Mouse (Mus musculus): ENCODE results near the gene Btbd18. TPM values are rescaled to one million over a fixed set of nuclear protein-coding genes. Genes with fewer than 3 reads are reported as not detected.
A peak's percentile ranks its signal among the peaks of the same experiment; 100 is the strongest.

The Btbd18 gene
- total RNA-seq (2021): not detected

GRCm38 (mm10) chr2:84658806-84659205, at the start of gene Btbd18:
Gene Btbd18, plus strand, starts transcription at chr2:84659079.
- no peak for DNase-seq (ENCODE audit: low spot score in 2 of 2)
- intact Hi-C loops (cut with DNase I): no loop called here

GRCm38 (mm10) chr2:84612764-84613163, 46.1 kb upstream of the Btbd18 start:
- no peak for DNase-seq (ENCODE audit: low spot score in 2 of 2)
- intact Hi-C loops (cut with DNase I): no loop called here

DNA sequence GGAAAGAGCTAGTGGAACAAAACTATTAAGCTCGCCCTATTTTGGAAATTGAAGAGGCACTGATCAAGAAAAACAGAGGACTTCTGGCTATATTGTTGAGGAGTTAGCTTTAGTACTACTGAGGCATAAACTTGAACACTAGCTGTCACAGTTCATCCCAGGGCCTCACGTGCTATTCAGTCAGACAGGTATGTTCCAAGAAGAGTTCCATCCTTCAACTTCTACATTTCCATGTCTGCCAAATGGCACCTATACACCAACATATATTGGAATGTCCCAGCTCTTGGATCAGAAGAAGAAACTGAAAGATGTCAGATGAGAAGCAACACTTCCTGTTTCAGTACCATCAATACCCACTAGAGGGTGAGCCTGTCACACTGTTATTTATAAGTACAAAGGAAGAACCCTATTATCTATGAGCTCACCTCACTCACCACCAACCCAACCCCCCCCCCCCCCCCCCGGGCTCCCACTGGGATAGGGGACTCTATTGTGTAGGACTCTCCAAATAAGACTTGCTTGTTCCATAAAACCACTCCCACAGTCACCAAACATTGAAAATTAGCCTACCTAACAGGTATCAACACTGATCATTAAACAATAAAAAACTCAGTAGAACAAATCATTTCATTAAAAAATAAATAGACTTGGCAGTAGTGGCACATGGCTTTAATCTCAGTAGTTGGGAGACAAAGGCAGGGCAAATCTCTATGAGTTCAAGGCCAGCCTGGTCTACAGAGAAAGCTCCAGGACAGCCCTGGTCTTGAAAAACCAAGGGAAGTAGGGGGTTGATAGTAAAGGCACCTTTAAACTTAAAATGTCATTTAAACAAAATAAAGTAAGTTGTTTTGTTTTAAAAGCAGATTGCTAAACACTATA, 41.0 kb upstream of the Btbd18 start:
- DNase-seq (ENCODE audit: low spot score in 2 of 2): peak; percentile 41 to 58
- intact Hi-C loops (cut with DNase I): loop anchor here (2.0 kb wide), 1 partner anchor 43 kb away; no protein-coding TSS in a partner anchor

GRCm38 (mm10) chr2:84618914-84619313, 40.0 kb upstream of the Btbd18 start:
- DNase-seq (ENCODE audit: low spot score in 2 of 2): peak in 1 of 2 experiments; percentile 25
- intact Hi-C loops (cut with DNase I): no loop called here

DNA sequence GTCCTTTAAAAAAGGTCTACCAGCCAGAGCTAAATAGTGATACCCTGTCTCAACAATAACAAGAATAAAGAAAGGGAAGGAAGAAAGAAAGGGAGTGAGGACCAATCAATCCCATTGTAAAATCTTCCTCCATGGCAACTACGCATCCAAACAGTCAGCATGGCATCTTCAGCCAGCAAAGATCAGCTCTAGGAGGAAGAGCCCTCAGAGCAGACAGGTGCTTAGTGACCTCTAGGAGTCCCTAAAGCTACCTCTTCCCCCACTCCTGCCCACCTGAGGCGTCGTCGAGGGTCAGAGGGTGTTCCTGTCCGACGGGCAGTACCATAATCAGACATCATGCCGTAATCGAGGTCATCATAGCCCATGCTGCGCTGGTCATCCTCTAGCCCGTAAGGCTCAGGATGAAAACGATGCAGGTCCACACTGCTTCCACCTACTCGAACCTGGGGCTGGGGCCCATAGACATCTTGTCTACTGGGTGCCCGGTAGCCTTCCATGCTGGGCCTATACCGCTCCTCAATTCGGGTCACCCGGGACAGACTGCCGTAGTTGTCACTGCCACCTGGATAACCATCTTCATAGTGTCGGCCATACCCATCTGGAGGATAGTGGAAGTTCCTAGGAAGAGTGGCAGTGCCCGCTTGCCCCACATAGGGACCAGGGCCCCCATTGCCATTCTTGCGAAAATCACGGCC, 39.1 kb upstream of the Btbd18 start:
- intact Hi-C loops (cut with DNase I): no loop called here
- no peak for DNase-seq (ENCODE audit: low spot score in 2 of 2)

DNA sequence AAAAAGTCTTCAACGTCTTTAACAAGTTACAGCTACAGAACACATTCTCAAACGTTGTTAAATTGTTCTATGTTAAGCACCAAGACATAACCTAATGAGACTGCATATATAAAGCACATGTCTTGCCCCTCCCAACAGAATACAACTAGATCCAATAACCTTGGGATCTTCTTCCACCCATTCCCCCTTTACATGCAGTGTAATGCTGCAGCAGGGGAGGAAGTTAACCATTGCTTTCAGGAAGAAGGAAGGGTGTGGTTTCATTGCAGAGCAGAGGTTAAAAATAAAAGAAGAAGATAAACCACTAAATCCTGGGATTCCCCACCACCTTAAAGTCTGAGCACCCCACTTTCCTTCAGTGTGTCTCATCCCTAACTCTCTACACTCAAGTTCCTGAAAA, 36.2 kb upstream of the Btbd18 start:
- intact Hi-C loops (cut with DNase I): loop anchor here (2.0 kb wide), 1 partner anchor 24 kb away; no protein-coding TSS in a partner anchor
- DNase-seq (ENCODE audit: low spot score in 2 of 2): no peak

- no peak for DNase-seq (ENCODE audit: low spot score in 2 of 2)
- intact Hi-C loops (cut with DNase I): loop anchor here (2.0 kb wide), 1 partner anchor 23 kb away; no protein-coding TSS in a partner anchor
Measured at GRCm38 (mm10) chr2:84623428-84624119, 35.3 kb upstream of the Btbd18 start.

DNA sequence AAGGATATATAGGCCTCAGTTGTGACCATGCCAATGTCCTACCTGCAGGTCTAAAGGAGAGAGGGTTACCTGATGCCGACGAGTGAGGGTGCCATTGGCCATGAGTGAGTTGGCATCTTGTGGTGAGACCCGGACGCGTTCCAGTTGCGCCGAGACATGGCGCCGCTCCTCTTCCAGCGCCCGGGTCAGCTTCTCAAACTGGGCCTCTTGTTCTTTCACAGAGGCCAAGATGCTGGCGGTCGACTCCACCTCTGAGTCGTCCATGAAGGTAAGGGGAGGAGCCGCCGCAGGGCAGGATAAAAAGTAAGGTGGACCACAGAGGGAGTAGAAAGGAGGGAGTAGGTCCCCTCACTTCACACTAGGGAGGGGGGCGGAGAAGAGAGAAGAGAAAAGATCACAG, 34.7 kb upstream of the Btbd18 start:
- DNase-seq (ENCODE audit: low spot score in 2 of 2): no peak
- intact Hi-C loops (cut with DNase I): no loop called here

DNA sequence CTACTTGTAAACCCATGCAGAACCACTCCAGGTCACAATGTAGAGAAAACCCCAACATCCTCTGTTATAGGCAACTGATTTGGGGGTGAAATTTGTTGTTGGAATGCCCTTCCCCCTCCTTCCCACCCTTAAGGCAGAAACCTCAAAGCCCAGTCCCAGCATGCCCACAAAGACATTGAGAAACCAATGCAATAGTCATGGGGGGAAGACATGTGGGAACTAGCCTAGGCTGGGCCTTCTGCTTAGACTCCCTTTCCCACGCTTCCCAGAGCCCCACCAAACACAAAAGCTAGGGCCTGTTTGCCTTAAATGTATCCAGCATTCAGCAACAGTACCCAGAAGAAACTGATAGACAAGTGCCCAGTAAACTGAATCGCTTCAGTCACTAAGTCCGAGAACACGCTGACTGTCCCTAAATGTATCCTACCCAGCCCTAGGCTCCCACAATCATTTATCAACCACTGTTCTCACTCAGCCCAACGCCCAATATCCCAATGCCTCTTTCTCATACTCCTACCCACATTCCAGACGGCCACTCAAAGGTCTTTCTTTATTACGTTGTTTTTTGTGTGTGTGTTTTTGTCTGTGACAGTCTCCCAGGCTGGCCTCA, 32.4 kb upstream of the Btbd18 start:
- intact Hi-C loops (cut with DNase I): no loop called here
- no peak for DNase-seq (ENCODE audit: low spot score in 2 of 2)

GRCm38 (mm10) chr2:84627036-84627435, 31.8 kb upstream of the Btbd18 start:
- no peak for DNase-seq (ENCODE audit: low spot score in 2 of 2)
- intact Hi-C loops (cut with DNase I): no loop called here

- no peak for DNase-seq (ENCODE audit: low spot score in 2 of 2)
- intact Hi-C loops (cut with DNase I): no loop called here
Measured at GRCm38 (mm10) chr2:84632001-84632400, 26.9 kb upstream of the Btbd18 start.

GRCm38 (mm10) chr2:84632999-84633398, 25.9 kb upstream of the Btbd18 start:
- DNase-seq (ENCODE audit: low spot score in 2 of 2): no peak
- intact Hi-C loops (cut with DNase I): no loop called here

DNA sequence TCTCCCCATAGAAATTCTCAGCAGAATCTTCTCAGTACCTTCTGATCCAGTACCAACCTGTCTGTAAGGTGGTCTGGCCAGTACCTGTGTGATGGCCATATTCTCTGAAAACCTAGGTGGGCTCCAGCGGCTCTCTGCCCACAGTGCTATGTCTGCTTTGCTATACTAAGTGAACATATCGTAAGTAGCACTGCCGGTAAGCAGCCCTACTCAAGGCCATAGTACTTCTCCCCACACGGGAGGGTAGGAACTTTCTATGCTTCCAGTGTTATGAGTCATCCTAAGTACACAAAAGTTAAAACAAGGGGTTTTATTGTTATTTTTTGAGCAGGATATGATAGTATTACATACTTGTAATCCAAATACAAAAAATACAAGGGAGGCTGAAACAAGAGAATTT, 24.9 kb upstream of the Btbd18 start:
- intact Hi-C loops (cut with DNase I): loop anchor here (2.0 kb wide), 1 partner anchor 15 kb away; no protein-coding TSS in a partner anchor
- DNase-seq (ENCODE audit: low spot score in 2 of 2): no peak

DNA sequence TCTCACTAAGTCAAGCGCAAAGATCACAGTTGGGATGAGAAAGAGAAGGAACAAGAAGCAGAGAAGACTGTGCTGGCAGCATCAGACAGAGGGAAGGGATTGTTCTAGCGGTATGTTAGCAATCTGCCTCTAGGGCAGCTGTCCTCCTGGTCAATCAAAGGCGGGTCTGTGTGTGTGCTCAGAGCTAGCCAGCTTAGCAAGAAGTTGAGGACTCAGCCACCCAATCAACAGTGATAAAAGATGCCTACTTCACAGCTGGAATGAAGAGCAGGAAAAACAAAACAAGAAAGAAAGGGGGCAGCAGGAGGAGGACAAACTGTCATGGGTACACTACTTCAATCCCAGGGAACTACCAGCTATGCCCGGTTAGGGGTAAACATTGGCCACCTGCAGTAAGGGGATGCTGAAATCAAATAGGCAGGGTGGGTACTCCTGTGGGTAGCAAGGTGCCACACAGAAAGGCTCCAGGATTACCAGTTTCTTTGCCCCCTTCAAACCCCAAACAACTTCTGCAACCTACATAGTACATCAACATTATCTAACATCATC, 23.9 kb upstream of the Btbd18 start:
- intact Hi-C loops (cut with DNase I): loop anchor here (2.0 kb wide), 1 partner anchor 14 kb away; no protein-coding TSS in a partner anchor
- DNase-seq (ENCODE audit: low spot score in 2 of 2): no peak

DNA sequence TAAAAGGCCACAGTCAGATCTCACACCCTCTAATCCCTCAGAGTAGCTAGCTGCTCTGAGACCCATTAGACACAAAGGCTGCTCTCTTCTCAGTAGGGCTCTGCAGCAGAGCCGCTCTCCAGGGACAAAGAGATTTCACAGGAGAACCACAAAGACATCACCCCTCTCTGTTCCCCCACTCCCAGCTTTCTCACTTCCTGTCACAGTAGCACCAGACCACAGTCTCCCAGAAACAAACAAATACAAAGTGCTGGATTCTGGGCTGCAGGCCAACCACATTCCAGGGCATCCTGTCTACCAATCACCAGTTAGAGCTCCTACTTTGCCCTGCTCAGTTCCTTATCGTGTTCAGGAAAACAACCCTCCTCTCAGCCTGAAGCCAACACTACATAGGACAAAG, 23.3 kb upstream of the Btbd18 start:
- intact Hi-C loops (cut with DNase I): loop anchor here (2.0 kb wide), 1 partner anchor 13 kb away; no protein-coding TSS in a partner anchor

DNA sequence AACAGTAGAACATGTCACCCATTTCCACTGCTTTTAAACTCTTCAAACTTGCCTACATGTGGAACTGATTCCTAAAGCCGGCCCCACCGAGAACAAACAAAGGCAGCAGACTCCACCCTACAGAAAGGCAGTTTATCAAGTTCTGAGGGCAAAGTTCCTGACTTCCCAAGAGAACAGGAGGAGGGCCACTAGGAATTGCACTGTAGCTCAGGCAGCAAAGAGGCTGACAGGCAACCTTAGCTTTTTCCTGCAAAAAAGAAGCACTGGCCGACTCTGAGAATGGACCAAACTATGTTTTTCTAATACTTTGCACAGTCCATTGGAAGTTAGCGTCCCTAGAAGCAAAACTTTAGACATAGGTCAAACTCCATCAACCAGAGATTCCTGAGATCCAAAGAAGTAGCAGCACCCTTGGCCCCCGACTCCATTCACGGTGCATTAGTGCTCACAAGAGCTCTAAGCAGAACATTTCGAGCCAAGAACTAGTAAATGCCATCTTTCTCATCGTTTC, 22.6 kb upstream of the Btbd18 start:
- intact Hi-C loops (cut with DNase I): no loop called here
- no peak for DNase-seq (ENCODE audit: low spot score in 2 of 2)

More for the DNA sequence above, 23.3 kb upstream of the Btbd18 start:
- peak; percentile 67 to 80 for DNase-seq (ENCODE audit: low spot score in 2 of 2)

- DNase-seq (ENCODE audit: low spot score in 2 of 2): no peak
- intact Hi-C loops (cut with DNase I): no loop called here
Measured at GRCm38 (mm10) chr2:84637452-84638165, 21.3 kb upstream of the Btbd18 start.

- DNase-seq (ENCODE audit: low spot score in 2 of 2): no peak
- intact Hi-C loops (cut with DNase I): no loop called here
Measured at GRCm38 (mm10) chr2:84638428-84639220, 20.3 kb upstream of the Btbd18 start.
